Mouse (Mus musculus): Measurements from ENCODE around the gene Vps4b. TPM values are rescaled to one million over a fixed set of nuclear protein-coding genes. Genes with fewer than 3 reads are reported as not detected.
"Not testable (repeated sequence)": the region's sequence is repeated elsewhere in the genome, so short reads cannot be mapped to it uniquely, and the experiment has no call there.

The Vps4b gene
- total RNA-seq, 2 experiments from 2014 or later: 38.1 to 68.8 TPM

DNA sequence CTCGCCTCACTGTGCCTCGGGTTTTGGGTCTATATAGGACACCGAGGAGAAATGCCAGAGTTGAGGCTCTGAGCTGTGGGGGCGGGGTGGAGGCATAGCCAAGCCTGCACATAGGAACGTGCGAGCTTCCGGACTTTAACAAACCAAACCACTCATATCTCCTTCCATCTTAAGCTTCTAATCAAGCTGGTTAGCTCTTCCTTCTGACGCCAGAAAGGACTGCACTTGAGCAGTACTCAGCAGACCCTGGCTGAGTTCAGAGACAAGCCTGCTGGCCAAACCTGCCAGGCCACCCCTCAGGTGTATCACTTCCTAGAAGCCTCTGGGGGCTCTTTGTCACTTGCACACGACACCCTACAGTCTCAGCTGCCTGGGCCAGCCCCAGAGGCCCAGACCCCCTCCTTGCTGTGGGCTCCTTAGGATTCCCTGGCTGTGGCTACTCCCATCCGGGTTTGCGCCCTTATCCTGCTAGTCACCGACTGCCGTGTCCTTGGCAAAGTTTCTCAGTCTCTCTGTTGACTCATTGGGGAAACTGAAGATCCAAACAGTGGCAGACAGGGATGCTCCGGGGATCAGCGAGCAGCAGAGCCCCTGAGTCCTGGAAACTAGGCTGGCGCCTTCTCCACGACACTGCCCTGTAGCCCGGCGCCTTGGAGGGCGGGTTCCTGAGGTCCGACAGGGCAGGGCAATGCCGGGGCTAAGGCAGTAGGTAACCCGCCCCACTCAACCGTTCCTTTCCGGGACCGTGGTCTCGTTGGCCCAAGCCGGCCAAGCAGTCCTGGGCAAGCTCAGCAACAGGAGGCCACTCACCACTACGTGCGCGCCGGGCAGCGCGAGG is 37.6 kb downstream of the Vps4b start:
- peak; percentile 56 for ATAC-seq (replicated peaks; ENCODE audit: low FRiP score, low TSS enrichment, poor library complexity, severe bottlenecking)

GRCm38 (mm10) chr1:106756633-106757032 is 39.9 kb downstream of the Vps4b start:
- no peak for ATAC-seq (replicated peaks; ENCODE audit: low FRiP score, low TSS enrichment, poor library complexity, severe bottlenecking)

DNA sequence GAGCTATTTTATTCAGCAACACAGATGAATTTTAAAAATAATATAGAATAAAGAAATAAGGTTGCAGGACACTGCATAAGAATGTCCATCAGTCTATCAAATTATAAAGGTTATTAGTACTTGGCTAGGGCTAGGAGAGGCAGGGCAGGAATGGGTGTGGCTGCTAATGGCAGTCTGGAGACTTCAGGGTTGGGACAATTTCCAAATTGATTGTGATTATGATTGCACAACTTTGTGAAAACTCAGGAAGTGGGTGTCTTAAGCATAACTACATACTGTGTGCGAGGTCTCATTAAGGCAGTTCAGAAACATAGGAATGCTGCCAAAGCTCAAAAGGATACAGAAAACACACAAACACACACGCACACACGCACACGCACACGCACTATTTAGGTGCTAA is 44.5 kb downstream of the Vps4b start:
- no peak for ATAC-seq (replicated peaks; ENCODE audit: low FRiP score, low TSS enrichment, poor library complexity, severe bottlenecking)

DNA sequence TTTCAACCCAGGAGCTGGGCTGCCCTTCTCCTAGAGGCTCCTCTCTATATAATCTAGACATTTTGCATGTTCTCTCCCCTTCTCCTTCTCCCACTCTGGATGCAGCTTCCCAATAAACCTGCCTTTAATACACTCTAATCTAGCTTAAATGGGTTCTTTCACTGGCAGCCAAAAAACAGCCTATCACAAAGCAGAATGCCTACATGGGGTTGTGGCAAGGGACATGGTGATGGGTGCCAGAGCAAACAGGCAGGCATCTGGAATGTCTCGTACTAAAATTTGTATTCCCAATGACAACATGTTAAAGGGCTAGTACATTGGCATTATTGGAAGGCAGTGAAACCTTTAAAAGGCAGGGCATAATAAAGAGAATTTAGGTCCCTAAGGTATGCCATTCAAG is 45.9 kb downstream of the Vps4b start:
- no peak for ATAC-seq (replicated peaks; ENCODE audit: low FRiP score, low TSS enrichment, poor library complexity, severe bottlenecking)

- no peak for ATAC-seq (replicated peaks; ENCODE audit: low FRiP score, low TSS enrichment, poor library complexity, severe bottlenecking)
Observed at GRCm38 (mm10) chr1:106748555-106749315, 47.8 kb downstream of the Vps4b start.

DNA sequence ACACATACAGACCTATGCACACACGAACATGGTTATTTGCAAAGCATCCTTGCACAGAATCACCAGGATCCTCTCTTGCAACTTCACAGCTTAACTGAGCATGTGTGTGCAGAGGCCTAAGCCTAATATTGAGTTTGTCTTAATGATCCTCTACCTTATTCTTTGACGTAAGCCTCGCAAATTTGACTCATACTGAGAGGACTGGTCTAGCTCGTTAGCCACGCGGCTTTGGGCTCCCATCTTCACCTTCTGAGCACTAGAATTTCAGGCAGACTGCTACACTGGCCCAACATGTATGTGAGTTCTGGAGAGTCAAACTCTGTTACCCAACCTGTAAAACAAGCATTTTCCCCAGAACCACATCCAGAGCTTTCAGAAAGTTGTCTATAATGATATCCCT is 53.5 kb downstream of the Vps4b start:
- ATAC-seq (replicated peaks; ENCODE audit: low FRiP score, low TSS enrichment, poor library complexity, severe bottlenecking): no peak

- ATAC-seq (replicated peaks; ENCODE audit: low FRiP score, low TSS enrichment, poor library complexity, severe bottlenecking): no peak
Observed at GRCm38 (mm10) chr1:106740735-106741134, 55.8 kb downstream of the Vps4b start.

GRCm38 (mm10) chr1:106739810-106740209 is 56.7 kb downstream of the Vps4b start:
- no peak for ATAC-seq (replicated peaks; ENCODE audit: low FRiP score, low TSS enrichment, poor library complexity, severe bottlenecking)

DNA sequence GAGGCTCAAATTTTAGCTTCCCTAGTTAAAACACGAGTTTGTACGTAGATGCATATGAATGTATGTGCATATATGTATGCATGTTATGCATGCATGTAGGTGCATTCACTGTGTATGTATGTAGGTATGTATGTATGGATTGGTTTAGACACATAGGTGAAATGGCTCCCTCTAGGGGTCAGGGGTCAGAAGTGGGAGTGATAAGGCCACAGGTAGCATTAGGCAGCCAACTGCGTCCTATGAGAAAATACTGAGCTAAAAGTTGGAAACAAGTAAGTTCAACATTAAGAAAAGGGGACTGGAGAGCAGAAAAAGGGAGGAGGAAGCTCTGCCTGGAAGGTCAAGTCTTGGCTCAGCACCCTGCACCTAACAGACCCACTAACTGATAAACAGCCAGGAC is 58.4 kb downstream of the Vps4b start:
- ATAC-seq (replicated peaks; ENCODE audit: low FRiP score, low TSS enrichment, poor library complexity, severe bottlenecking): peak; percentile 81

- ATAC-seq (replicated peaks; ENCODE audit: low FRiP score, low TSS enrichment, poor library complexity, severe bottlenecking): no peak
Observed at GRCm38 (mm10) chr1:106736211-106736610, 60.3 kb downstream of the Vps4b start.

- peak; percentile 73 for ATAC-seq (replicated peaks; ENCODE audit: low FRiP score, low TSS enrichment, poor library complexity, severe bottlenecking)
Observed at GRCm38 (mm10) chr1:106735586-106735985, 60.9 kb downstream of the Vps4b start.

- ATAC-seq (replicated peaks; ENCODE audit: low FRiP score, low TSS enrichment, poor library complexity, severe bottlenecking): no peak
Observed at GRCm38 (mm10) chr1:106722061-106722460, 74.5 kb downstream of the Vps4b start.

DNA sequence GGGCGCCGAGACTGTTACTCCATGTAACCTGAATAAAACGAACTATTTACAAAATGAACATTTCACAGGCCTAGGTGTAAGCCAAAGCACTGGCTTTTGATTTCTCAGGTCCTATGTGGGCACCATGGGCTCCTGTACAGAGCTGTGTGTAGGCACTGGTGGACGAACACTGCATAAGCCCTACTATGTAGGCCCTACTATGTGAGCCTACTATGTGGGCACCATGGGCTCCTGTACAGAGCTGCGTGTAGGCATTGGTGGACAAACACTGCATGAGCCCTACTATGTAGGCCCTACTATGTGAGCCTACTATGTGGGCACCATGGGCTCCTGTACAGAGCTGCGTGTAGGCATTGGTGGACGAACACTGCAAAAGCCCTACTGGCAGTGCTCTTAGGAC is 78.8 kb downstream of the Vps4b start:
- not testable (repeated sequence) for ATAC-seq (replicated peaks; ENCODE audit: low FRiP score, low TSS enrichment, poor library complexity, severe bottlenecking)

DNA sequence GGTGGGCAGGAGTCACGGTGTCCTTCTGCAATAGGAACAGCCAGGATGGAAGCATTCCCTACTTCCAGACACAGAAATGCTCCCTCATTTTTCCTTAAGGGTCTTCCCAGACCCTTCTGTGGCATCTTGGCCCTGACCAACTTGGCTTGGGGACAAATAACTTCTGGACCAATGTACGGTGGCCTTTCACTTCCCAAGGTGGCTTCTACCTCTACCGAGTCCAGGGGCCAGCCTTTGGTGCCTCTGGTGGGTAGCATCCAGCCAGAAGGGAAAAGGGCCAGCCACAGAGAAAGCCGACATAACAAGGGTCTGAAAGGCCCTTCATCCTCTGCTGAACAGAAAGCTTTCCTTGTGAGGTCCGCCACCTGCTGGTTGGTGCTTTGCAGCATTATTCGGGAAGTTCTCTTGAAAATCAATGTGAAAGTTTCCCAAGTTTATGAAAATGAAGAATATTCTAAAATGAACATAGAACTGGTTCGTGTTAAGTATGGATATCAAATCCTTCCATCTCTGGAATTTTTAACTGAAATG is 79.4 kb downstream of the Vps4b start:
- no peak for ATAC-seq (replicated peaks; ENCODE audit: low FRiP score, low TSS enrichment, poor library complexity, severe bottlenecking)

DNA sequence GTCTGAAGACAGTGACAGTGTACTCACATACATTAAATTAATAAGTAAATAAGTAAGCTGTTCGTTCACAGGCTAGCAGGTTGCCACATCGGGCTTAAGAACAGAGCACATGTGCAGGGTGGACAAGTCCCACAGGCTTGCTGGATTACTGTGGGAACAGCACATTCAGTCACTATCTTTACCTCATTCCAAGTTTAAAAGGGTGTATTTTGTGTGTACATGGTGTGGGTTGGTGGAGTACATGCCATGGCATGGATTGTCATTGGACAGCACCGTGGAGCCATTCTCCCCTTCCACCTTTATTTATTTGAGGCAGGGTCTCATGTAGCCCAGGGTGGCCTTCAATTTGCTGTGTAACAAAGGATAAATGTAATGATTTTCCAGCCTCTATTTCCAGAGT is 80.4 kb downstream of the Vps4b start:
- no peak for ATAC-seq (replicated peaks; ENCODE audit: low FRiP score, low TSS enrichment, poor library complexity, severe bottlenecking)

- peak; percentile 38 for ATAC-seq (replicated peaks; ENCODE audit: low FRiP score, low TSS enrichment, poor library complexity, severe bottlenecking)
Observed at GRCm38 (mm10) chr1:106715111-106716083, 81.1 kb downstream of the Vps4b start.

DNA sequence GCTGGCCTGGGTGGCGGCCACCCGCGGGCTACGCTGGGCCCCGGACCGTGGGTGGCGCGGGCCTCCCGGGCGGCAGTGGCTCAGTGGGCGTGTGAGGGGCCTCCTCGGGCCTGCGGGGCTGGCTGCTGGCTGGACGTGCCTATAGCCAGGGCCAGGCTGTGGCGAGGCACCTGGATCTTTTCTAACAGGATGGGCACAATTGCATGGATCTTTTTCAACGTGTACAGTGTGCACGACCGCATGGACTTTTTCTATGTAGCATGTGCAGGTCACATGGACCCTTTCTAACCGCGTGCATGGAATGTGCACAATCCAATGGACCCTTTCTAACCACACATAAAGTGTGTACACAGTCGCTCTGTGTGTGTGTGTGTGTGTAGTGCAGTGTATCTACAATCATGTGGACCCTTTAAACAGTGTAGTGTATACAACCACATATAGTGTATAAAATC is 82.0 kb downstream of the Vps4b start:
- 0 out of 2 replicates have a peak, but pooled peaks have one; percentile 12 for ATAC-seq (replicated peaks; ENCODE audit: low FRiP score, low TSS enrichment, poor library complexity, severe bottlenecking)
